Mouse (Mus musculus): Measurements from ENCODE around the gene Ttc23.
A peak's percentile ranks its signal among the peaks of the same experiment; 100 is the strongest.

Ttc23 gene

GRCm38 (mm10) chr7:67695906-67696305, 48.7 kb downstream of the Ttc23 start:
- DNase-seq (ENCODE audit: low read depth, low spot score), result no peak

GRCm38 (mm10) chr7:67697892-67698630, 50.9 kb downstream of the Ttc23 start:
- no peak for DNase-seq (ENCODE audit: low read depth, low spot score)

DNA sequence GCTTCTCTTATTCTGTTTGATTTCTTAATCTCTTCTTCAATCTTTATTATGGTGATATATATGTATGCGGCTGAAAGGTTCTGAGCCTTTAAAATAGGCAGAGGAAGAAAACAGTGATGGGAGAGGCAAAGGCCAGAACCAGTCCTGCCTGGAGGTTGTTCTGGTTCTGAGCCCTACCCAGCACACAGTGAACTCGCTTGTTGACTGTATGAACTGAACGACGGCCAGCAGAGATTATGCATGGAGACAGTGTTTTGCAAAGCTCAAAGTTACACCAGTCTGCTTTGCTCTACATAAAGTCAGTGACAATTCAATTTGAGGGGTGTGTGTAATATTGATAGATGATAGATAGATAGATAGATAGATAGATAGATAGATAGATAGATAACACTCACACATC, 52.1 kb downstream of the Ttc23 start:
- DNase-seq (ENCODE audit: low read depth, low spot score), result no peak

DNA sequence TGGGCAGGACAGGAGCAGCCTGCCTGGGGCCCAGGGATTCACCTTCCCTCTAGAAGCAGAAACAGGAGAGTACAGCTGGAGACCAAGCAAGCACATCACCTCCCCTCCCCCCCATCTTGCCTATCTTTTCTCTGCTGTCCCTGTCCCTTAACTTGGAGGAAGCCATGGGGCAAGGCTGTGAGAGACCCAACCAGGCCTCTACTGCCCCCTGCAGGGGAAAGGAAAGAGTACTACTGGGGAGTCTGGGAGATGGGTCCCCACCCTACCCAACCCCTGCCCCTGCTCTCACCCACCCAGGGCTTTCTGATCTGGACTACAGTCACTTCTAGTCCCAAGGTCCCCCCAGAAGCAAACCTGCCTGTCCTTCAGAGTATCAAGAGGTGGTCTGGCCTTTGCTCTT, 53.6 kb downstream of the Ttc23 start:
- peak; percentile 39 for DNase-seq (ENCODE audit: low read depth, low spot score)

DNA sequence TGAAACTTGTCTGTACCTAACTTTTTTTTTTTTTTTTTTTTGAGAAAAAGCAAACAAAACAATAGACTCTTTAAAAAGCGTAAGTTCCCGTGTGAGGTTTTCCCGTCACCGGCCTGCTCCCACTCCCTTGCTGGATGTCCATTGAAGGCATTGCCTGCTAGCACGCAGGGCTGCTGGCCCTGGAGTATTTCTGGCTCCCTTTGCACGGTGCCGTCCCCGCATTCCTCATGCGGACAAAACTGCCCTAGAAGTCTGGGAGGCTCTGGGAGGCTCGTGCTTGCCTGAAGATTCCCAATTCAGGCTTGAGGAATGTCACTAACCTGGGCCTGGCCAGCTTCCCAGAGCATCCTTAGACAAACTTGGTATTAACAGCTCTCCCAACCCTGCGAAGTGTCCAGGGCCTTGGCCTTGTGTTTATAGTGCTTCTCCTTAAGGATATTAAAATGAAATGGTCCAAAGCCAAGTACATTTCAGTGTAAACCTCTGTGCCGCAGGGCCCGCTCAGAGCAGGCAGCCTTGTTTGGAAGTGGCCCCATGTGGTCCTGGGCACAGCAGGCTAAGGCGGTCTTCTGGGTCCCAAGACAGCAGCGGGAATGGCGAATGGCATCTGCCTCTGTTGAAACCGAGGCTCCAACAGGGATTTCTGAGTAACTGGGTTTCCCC, 54.2 kb downstream of the Ttc23 start:
- DNase-seq (ENCODE audit: low read depth, low spot score), result no peak

DNA sequence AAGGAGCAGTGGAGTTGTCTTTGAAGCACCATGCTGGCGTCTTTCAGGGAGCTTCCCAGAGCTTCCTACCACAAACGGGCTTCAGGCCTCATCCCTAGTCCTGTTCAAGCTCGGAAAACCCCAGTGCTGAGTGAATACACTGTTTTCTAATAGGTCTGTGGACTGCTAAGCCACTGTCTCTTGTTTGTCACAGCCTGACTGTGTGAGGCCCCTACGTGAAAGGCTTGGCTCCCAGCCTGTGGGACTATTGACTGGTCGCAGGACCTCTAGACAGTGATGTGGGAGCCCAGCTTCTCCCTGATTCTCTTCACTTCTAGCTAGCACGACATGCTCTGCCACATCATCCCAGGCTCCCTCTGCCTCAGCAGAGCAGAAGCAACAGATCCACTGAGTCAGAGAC, 61.0 kb downstream of the Ttc23 start:
- no peak for DNase-seq (ENCODE audit: low read depth, low spot score)

DNA sequence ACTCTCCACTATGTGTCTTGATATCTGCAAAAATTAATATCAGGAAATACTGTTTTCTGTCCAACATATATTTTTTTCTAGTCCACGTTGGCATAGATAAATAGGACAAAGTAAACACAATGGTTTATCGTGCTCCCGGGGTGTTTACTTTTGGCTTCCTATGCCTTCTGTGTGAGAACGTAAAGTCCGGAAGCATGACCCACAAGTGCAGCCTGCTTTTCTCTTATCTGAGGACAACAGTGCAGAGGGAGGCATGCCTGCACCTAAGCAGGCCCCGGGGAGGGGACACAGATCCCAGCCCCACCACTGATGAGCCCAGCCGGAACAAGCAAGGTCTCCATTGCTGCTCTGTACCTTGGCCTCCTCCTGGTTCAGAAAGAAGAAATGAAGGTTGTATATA, 63.0 kb downstream of the Ttc23 start:
- no peak for DNase-seq (ENCODE audit: low read depth, low spot score)

- DNase-seq (ENCODE audit: low read depth, low spot score), result no peak
Measured at GRCm38 (mm10) chr7:67713820-67714510, 66.8 kb downstream of the Ttc23 start.

GRCm38 (mm10) chr7:67715176-67715575, 68.0 kb downstream of the Ttc23 start:
- DNase-seq (ENCODE audit: low read depth, low spot score), result no peak

GRCm38 (mm10) chr7:67716213-67716878, 69.1 kb downstream of the Ttc23 start:
- DNase-seq (ENCODE audit: low read depth, low spot score), result no peak

DNA sequence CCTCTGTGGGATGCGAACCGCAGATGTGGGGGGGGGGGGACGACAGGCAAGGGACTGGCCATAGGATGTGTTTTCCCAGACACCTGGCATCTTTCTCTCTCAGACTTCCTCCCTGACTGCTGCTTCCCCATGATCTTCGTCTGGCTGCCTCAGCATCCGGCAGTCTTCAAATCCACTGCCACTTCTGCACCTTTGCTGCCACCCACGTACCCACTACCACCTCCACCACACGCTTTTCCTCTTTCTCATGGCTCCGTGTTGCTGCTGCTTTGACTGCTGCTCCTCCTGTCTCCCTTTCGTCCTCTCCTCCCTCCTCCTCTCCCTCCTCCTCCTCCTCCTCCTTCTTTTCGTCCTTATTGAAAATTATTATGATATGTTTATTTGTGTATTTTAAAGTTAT, 69.7 kb downstream of the Ttc23 start:
- DNase-seq (ENCODE audit: low read depth, low spot score), result no peak

GRCm38 (mm10) chr7:67717520-67717919, 70.3 kb downstream of the Ttc23 start:
- DNase-seq (ENCODE audit: low read depth, low spot score), result no peak

- no peak for DNase-seq (ENCODE audit: low read depth, low spot score)
Measured at GRCm38 (mm10) chr7:67718804-67719203, 71.6 kb downstream of the Ttc23 start.

DNA sequence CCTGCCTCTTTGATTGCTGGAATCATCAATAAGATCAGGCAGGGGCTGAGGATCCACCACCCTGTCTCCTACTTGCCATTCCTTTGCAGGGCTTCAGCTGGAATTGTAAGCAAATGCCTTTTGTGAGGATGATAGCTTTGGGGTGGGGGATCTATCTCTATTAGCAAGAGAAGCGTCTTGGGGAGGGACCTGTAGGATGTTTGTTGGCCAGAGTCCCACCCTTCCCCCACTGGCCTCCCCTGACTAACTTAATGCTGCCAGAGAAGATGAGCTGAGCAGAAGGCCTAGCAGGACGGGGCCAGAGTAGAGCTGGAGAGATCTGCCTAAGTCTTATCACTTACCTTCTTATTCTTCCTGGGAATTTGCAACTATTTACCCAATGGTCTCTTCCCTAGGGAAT, 75.0 kb downstream of the Ttc23 start:
- no peak for DNase-seq (ENCODE audit: low read depth, low spot score)

DNA sequence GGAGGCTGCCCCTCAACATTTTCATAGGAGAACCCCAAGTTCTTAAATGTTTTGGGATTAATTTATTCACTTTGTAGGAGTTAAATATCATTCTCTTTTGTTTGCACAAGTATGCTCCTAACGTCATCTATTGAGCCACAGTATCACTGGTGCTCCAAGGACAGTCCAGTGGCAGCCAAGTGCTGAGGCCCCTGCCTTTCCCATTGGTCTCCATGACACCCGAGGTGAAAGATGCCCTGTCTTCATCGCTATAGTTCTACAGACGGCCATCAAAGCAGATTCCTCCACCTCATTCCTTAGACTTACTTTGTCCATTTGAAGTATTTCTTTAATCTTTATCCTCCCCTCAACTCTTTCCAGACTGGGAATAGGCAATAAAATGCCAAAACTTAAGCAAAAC, 77.3 kb downstream of the Ttc23 start:
- DNase-seq (ENCODE audit: low read depth, low spot score), result no peak

GRCm38 (mm10) chr7:67725016-67725415, 77.8 kb downstream of the Ttc23 start:
- DNase-seq (ENCODE audit: low read depth, low spot score), result no peak

GRCm38 (mm10) chr7:67728203-67728602, 81.0 kb downstream of the Ttc23 start:
- DNase-seq (ENCODE audit: low read depth, low spot score), result no peak

GRCm38 (mm10) chr7:67728809-67729208, 81.6 kb downstream of the Ttc23 start:
- no peak for DNase-seq (ENCODE audit: low read depth, low spot score)

DNA sequence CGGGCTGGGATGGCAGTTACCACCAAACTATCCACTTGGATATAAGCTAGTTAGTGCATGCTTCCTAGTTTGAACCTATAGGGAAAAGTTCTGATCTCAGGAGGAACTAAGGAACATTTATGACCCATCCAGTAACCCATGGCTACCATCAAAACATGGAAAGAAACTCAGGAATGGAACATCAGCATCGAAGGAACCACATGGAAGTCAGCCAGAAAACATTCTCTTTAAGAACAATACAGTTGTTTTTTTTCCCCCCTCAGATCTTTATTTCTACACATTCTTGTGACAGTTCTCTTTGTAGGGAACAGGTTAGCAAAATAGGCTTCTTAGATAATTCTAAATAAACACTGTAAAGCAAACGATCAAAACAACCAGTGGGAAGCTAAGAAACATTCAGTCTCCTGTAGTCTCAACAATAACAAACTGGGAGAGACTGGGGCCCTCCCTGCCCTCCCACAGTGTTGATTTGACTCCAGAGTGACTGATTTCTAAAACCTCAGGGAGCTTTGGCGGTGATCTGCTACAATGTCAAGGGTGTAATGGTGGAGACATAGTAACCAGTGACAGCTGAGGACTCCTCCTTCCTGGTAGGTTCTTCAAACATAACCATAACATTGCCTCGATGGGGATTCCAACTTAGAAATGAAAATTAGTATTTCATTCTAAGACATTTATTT, 83.4 kb downstream of the Ttc23 start:
- no peak for DNase-seq (ENCODE audit: low read depth, low spot score)

GRCm38 (mm10) chr7:67732276-67732675, 85.1 kb downstream of the Ttc23 start:
- DNase-seq (ENCODE audit: low read depth, low spot score), result no peak

- DNase-seq (ENCODE audit: low read depth, low spot score), result no peak
Measured at GRCm38 (mm10) chr7:67740382-67740781, 93.2 kb downstream of the Ttc23 start.

DNA sequence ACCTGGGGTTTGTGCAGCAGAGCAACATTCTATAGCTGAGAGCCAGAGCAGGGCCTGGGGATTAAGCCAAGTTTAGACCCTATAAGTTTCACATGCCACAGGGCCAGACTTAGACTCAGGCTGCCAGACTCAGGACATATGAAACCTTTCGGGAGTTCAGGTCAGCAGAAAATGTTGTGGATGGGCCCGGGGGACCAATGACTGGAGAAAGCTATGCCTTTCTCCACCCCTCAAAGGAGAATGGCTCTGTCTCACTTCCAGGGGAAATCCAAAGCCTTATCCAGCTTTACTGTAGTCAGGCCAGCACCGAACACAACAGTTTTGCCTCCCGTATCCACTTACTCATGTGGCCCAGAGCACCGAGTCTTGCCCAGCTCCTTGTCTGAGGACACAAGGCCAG, 93.6 kb downstream of the Ttc23 start:
- DNase-seq (ENCODE audit: low read depth, low spot score), result no peak

All from WW6 (cell line).